Mouse (Mus musculus) erythroblast, embryonic 14.5 days (primary cell): ENCODE measurements at regions not wholly inside any gene's neighbourhood (a gene's known extent, or its start where the extent isn't known, plus 50 kb on each side); places are given as distances from the start of the nearest gene placed in this dataset.

Experiments
- H3K27me3 ChIP-seq: 2 replicates; pipeline ENCODE4 v1.6.1; 2012; ENCODE audit warnings: inconsistent platforms; ENCODE audit not compliant: control insufficient read depth
- H3K36me3 ChIP-seq: 2 replicates; pipeline ENCODE4 v1.6.1; 2012; ENCODE audit warnings: mild to moderate bottlenecking, inconsistent platforms; ENCODE audit not compliant: control insufficient read depth
- H3K4me1 ChIP-seq: 2 replicates; pipeline ENCODE4 v1.6.1; 2012; ENCODE audit warnings: inconsistent platforms; ENCODE audit not compliant: control insufficient read depth
- H3K4me3 ChIP-seq: replicated peaks from 2 replicates; pipeline ENCODE3; 2012; ENCODE audit warnings: moderate library complexity, mild to moderate bottlenecking, inconsistent platforms
- H3K9me3 ChIP-seq: 2 replicates; pipeline ENCODE4 v1.6.1; 2012; ENCODE audit warnings: low read length, inconsistent platforms, mixed read lengths; ENCODE audit not compliant: control insufficient read depth
- GATA1 ChIP-seq: IDR thresholded peaks from 2 replicates; pipeline ENCODE4 v1.6.1; 2012; ENCODE audit warnings: low read length, inconsistent platforms, mixed read lengths
- TAL1 ChIP-seq: IDR thresholded peaks from 3 replicates; pipeline ENCODE4 v1.6.1; 2012; ENCODE audit warnings: low read length, inconsistent platforms, mixed read lengths

- H3K36me3 ChIP-seq, result no peaks in the 10 kb centered on the region
- no peak overlapping the region for H3K4me3 ChIP-seq
- H3K27me3 ChIP-seq, result no peaks in the 10 kb centered on the region
- no peaks in the 10 kb centered on the region for H3K4me1 ChIP-seq
- TF ChIP-seq TAL1, result no peak
- TF ChIP-seq GATA1, result no peak
- no peaks in the 10 kb centered on the region for H3K9me3 ChIP-seq
Measured at GRCm38 (mm10) chr1:73836680-73837079, 287.6 kb downstream of the Tns1 start.

GRCm38 (mm10) chr1:73834566-73834965 is 289.7 kb downstream of the Tns1 start:
- no peaks in the 10 kb centered on the region for H3K9me3 ChIP-seq
- no peak overlapping the region for H3K4me3 ChIP-seq
- TF ChIP-seq GATA1 (no peak), TAL1 (no peak)
- no peaks in the 10 kb centered on the region for H3K27me3 ChIP-seq
- no peaks in the 10 kb centered on the region for H3K4me1 ChIP-seq
- H3K36me3 ChIP-seq, result no peaks in the 10 kb centered on the region

GRCm38 (mm10) chr1:73830486-73831132 is 293.6 kb downstream of the Tns1 start:
- Histone ChIP-seq H3K4me1 (no peaks in the 10 kb centered on the region), H3K36me3 (no peaks in the 10 kb centered on the region), H3K4me3 (no peak overlapping the region), H3K9me3 (no peaks in the 10 kb centered on the region), H3K27me3 (no peaks in the 10 kb centered on the region)
- no peak for TF ChIP-seq TAL1
- no peak for TF ChIP-seq GATA1

- TF ChIP-seq TAL1 (no peak), GATA1 (no peak)
- H3K36me3 ChIP-seq, result no peaks in the 10 kb centered on the region
- H3K27me3 ChIP-seq, result no peaks in the 10 kb centered on the region
Measured at GRCm38 (mm10) chr1:73828996-73829395, 295.3 kb downstream of the Tns1 start.

GRCm38 (mm10) chr1:73826243-73826930 is 297.9 kb downstream of the Tns1 start:
- no peaks in the 10 kb centered on the region for H3K4me1 ChIP-seq
- no peaks in the 10 kb centered on the region for H3K9me3 ChIP-seq
- no peaks in the 10 kb centered on the region for H3K36me3 ChIP-seq
- H3K27me3 ChIP-seq, result no peaks in the 10 kb centered on the region
- no peak overlapping the region for H3K4me3 ChIP-seq
- no peak for TF ChIP-seq GATA1
- TF ChIP-seq TAL1, result no peak

More at GRCm38 (mm10) chr1:73828996-73829395, 295.3 kb downstream of the Tns1 start:
- no peak overlapping the region for H3K4me3 ChIP-seq
- H3K9me3 ChIP-seq, result no peaks in the 10 kb centered on the region
- no peaks in the 10 kb centered on the region for H3K4me1 ChIP-seq

- TF ChIP-seq GATA1 (no peak), TAL1 (no peak)
- Histone ChIP-seq H3K9me3 (no peaks in the 10 kb centered on the region), H3K4me3 (no peak overlapping the region), H3K36me3 (no peaks in the 10 kb centered on the region), H3K27me3 (no peaks in the 10 kb centered on the region), H3K4me1 (no peaks in the 10 kb centered on the region)
Measured at GRCm38 (mm10) chr1:73824406-73825184, 299.7 kb downstream of the Tns1 start.

GRCm38 (mm10) chr1:73823726-73824125 is 300.5 kb downstream of the Tns1 start:
- Histone ChIP-seq H3K36me3 (no peaks in the 10 kb centered on the region), H3K9me3 (no peaks in the 10 kb centered on the region), H3K4me1 (no peaks in the 10 kb centered on the region), H3K4me3 (no peak overlapping the region), H3K27me3 (no peaks in the 10 kb centered on the region)
- TF ChIP-seq GATA1 (no peak), TAL1 (no peak)

GRCm38 (mm10) chr1:73822616-73823015 is 301.6 kb downstream of the Tns1 start:
- TF ChIP-seq TAL1 (no peak), GATA1 (no peak)
- Histone ChIP-seq H3K4me1 (no peaks in the 10 kb centered on the region), H3K4me3 (no peak overlapping the region), H3K36me3 (no peaks in the 10 kb centered on the region), H3K27me3 (no peaks in the 10 kb centered on the region), H3K9me3 (no peaks in the 10 kb centered on the region)

- H3K36me3 ChIP-seq, result no peaks in the 10 kb centered on the region
- H3K4me3 ChIP-seq, result no peak overlapping the region
- H3K4me1 ChIP-seq, result no peaks in the 10 kb centered on the region
- H3K27me3 ChIP-seq, result no peaks in the 10 kb centered on the region
- no peaks in the 10 kb centered on the region for H3K9me3 ChIP-seq
- TF ChIP-seq TAL1 (no peak), GATA1 (no peak)
Measured at GRCm38 (mm10) chr1:73820701-73821100, 303.5 kb downstream of the Tns1 start.
